Mouse (Mus musculus) hindbrain, postnatal 0 days (tissue): ENCODE measurements around the gene Fbxo3. TPM values are rescaled to one million over a fixed set of nuclear protein-coding genes. Genes with fewer than 3 reads are reported as not detected.
A peak's percentile ranks its signal among the peaks of the same experiment; 100 is the strongest.
"Not testable (repeated sequence)": the region's sequence is repeated elsewhere in the genome, so short reads cannot be mapped to it uniquely, and the experiment has no call there.

ENCODE experiments used
- ATAC-seq: fragments of 200-750 bp; cut with Nextera tagmentation; 2 replicates; pipeline ENCODE4 v1.8.0; 2017; ENCODE audit warnings: mild to moderate bottlenecking, moderate TSS enrichment, moderate library complexity
- DNase-seq: peaks from one replicate; pipeline ENCODE4 v3.0.0-alpha.2; 2015; ENCODE audit warnings: low spot score
- H3K27ac ChIP-seq: fragments of 300-500 bp; sonication (generic); 2 replicates; pipeline ENCODE4 v1.5.1; 2014; ENCODE audit warnings: mild to moderate bottlenecking
- H3K27me3 ChIP-seq: fragments of 300-500 bp; sonication (generic); 2 replicates; pipeline ENCODE4 v1.6.1; 2014; ENCODE audit warnings: low read length, mixed read lengths; ENCODE audit not compliant: insufficient read depth
- H3K36me3 ChIP-seq: fragments of 300-500 bp; sonication (generic); 2 replicates; pipeline ENCODE4 v1.6.1; 2014; ENCODE audit warnings: low read length, mixed read lengths; ENCODE audit not compliant: insufficient read depth
- H3K4me1 ChIP-seq: fragments of 300-500 bp; sonication (generic); 2 replicates; pipeline ENCODE4 v1.6.1; 2014; ENCODE audit warnings: antibody characterized with exemption, low read length, mixed read lengths; ENCODE audit not compliant: insufficient read depth
- H3K4me2 ChIP-seq: fragments of 300-500 bp; sonication (generic); 2 replicates; pipeline ENCODE4 v1.6.1; 2014; ENCODE audit warnings: low read depth, mild to moderate bottlenecking, low read length, moderate library complexity, mixed read lengths
- H3K4me3 ChIP-seq: fragments of 300-500 bp; sonication (generic); 2 replicates; pipeline ENCODE4 v1.5.1; 2014; ENCODE audit warnings: low read length
- H3K9ac ChIP-seq: fragments of 300-500 bp; sonication (generic); replicated peaks from 2 replicates; pipeline ENCODE4 v1.6.1; 2014; ENCODE audit warnings: mild to moderate bottlenecking, low read length, moderate library complexity, mixed read lengths
- H3K9me3 ChIP-seq: fragments of 300-500 bp; sonication (generic); 2 replicates; pipeline ENCODE4 v1.6.1; 2016; ENCODE audit warnings: low read length, mixed read lengths
- CTCF ChIP-seq: IDR thresholded peaks from 2 replicates; pipeline ENCODE4 v1.5.1; 2016; ENCODE audit warnings: antibody characterized with exemption, control low read depth, low read depth
- WGBS: fragments of 180-500 bp; shearing (Covaris S2); extraction: QIAGEN DNeasy Blood & Tissue Kit; methylation state at CpG from one replicate; pipeline ENCODE4 v1.1.7; 2014; 5-methylcytosine and 5-hydroxymethylcytosine counted together
- polyA plus RNA-seq: library from polyadenylated mRNA; unstranded; fragments of >200 nt; fragmentation: Nextera tagmentation; extraction: Ambion mirVana; gene quantifications from 2 replicates; pipeline ENCODE4 v1.2.1, GENCODE M21; 2015
- total RNA-seq: library from RNA; depleted of rRNA; stranded (reverse); fragments of >200 nt; gene quantifications from 2 replicates; pipeline ENCODE4 v1.2.3, GENCODE M21; 2014

Fbxo3 gene
- total and polyA plus RNA-seq, 2 experiments from 2014 or later: 65.1 to 70.6 TPM

DNA sequence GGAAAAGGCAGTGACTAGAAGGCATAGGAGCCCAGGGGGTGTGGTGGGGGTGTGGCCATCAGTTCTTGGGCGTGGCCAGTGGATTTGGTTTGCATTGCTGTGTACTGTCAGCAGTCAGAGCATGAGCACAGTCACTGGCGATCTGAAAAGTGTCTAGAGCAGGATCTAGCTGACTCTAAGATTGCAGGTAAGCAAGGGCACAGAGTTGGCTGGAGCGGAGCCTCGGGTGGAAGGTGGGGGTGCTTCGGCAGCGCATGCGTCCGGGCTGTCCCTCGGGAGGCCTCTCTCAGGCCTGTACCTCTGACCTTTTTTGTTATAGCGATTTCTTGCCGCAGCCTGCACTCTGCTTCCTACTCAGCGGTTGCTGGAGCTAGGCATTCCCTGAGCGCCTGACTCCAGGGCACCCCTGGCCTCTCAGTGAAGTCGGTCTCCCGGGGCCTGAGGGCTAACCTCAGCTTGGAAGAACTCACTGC lies 68.3 kb downstream of the Fbxo3 start, which contains the start of gene Cd59a:
Cd59a (plus strand) TSS at position 61 of the 473 bp plus-strand sequence.
- WGBS: 3% methylated on average over 15 of the region's 15 CpGs
- DNase-seq (peak; percentile 77), ATAC-seq (peak; percentile 89)
- Histone ChIP-seq H3K27me3 (no peaks in the 10 kb centered on the region), H3K9ac (peak within 1 kb of the TSS; percentile 36), H3K27ac (peak within 1 kb of the TSS; percentile 75), H3K4me3 (peak within 1 kb of the TSS; percentile 40), H3K9me3 (no peaks in the 10 kb centered on the region), H3K4me1 (no peaks in the 10 kb centered on the region; the same call in 1 of the 2 replicates), H3K4me2 (peak within 1 kb of the TSS; percentile 58), H3K36me3 (no peaks in the 10 kb centered on the region)
- no peak for TF ChIP-seq CTCF

DNA sequence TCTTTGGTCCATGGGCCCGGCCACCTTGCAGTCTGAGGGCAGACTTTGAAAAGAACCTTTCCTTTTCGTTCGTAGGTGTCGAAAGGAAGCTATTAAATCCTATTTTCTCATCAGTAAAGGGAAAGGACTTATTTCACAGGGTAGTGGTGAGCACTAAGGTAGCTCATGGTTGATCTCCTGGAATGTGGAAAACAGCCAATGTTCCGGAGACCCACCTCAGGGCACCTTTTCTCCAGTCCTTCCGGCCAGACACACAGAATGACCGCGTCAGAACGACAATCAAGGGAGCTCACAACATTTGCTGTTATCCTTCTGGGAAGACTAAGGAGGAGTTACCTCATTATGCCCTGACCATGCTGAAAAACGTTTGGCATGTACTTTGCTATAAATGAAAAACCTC lies 68.7 kb downstream of the Fbxo3 start:
- no peak for DNase-seq
- Histone ChIP-seq H3K4me1 (no peaks in the 10 kb centered on the region; the same call in 1 of the 2 replicates), H3K4me3 (peak overlapping the region; percentile 40), H3K27ac (peak overlapping the region; percentile 75), H3K9ac (peak overlapping the region; percentile 36), H3K27me3 (no peaks in the 10 kb centered on the region), H3K36me3 (no peaks in the 10 kb centered on the region), H3K4me2 (peak overlapping the region; percentile 58), H3K9me3 (no peaks in the 10 kb centered on the region)
- no peak for ATAC-seq
- WGBS: 42% methylated on average over 10 of the region's 10 CpGs
- no peak for TF ChIP-seq CTCF

GRCm38 (mm10) chr2:104096796-104097195 lies 69.3 kb downstream of the Fbxo3 start:
- not testable (repeated sequence) for H3K4me2 ChIP-seq, ATAC-seq, DNase-seq, H3K9me3 ChIP-seq, H3K9ac ChIP-seq, H3K27me3 ChIP-seq, H3K36me3 ChIP-seq, H3K27ac ChIP-seq, H3K4me1 ChIP-seq, H3K4me3 ChIP-seq
- 69% methylated on average over 1 of the region's 1 CpGs for WGBS

GRCm38 (mm10) chr2:104097396-104097795 lies 69.9 kb downstream of the Fbxo3 start:
- H3K27ac ChIP-seq, H3K9me3 ChIP-seq, ATAC-seq, H3K4me3 ChIP-seq, DNase-seq, H3K9ac ChIP-seq, H3K27me3 ChIP-seq, H3K4me2 ChIP-seq, H3K36me3 ChIP-seq, H3K4me1 ChIP-seq: not testable (repeated sequence)
- WGBS: 95% methylated on average over 4 of the region's 4 CpGs

GRCm38 (mm10) chr2:104098529-104099230 lies 71.2 kb downstream of the Fbxo3 start:
- no peaks in the 10 kb centered on the region; the same call in 1 of the 2 replicates for H3K4me1 ChIP-seq
- DNase-seq: no peak
- no peak overlapping the region for H3K27ac ChIP-seq
- 49% methylated on average over 3 of the region's 3 CpGs for WGBS
- H3K4me2 ChIP-seq: no peak overlapping the region
- no peak for TF ChIP-seq CTCF
- H3K36me3 ChIP-seq: no peaks in the 10 kb centered on the region
- H3K9me3 ChIP-seq: no peaks in the 10 kb centered on the region
- no peak overlapping the region for H3K9ac ChIP-seq
- H3K27me3 ChIP-seq: no peaks in the 10 kb centered on the region
- no peak overlapping the region for H3K4me3 ChIP-seq
- ATAC-seq: no peak

DNA sequence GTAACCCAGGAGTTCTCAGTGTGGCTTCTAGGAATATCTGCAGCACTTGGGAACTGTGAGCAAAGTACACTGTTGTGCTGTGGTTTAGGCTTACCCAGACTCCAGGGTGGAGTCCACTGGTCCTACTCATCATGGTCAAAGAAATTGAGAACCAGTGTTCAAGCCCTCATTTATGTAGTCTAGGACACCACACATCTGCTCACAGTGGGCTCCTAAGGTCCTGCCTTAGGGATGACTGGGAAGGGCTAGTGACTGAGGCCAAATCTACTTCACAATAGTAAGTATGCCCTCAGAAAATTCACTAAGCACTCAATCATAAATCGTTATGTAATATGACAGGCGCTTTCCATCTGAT lies 71.7 kb downstream of the Fbxo3 start:
- no peak overlapping the region for H3K27ac ChIP-seq
- 96% methylated on average over 2 of the region's 2 CpGs for WGBS

DNA sequence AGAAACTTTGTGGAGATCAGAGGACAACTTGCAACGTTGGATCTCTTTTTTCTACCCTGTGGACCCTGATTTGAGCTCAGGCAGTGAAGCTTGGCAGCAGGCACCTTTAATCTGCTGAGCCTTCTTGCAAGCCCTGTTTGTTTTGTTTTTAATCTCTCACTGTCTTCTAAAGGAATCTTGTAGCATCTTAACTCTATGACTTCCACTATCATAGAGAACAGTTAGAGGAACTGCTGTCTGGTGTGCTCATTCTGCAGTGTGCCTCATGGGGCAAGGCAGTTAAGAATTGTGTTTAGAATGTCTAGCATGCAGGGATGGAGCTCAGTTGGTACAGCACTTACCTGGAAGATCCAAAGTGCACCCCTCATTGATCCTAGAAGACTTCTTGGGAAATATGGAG lies 72.4 kb downstream of the Fbxo3 start:
- Histone ChIP-seq H3K27ac (no peak overlapping the region), H3K36me3 (no peaks in the 10 kb centered on the region), H3K9ac (no peak overlapping the region), H3K27me3 (no peaks in the 10 kb centered on the region), H3K4me1 (no peaks in the 10 kb centered on the region; the same call in 1 of the 2 replicates), H3K4me2 (no peak overlapping the region), H3K9me3 (no peaks in the 10 kb centered on the region), H3K4me3 (no peak overlapping the region)
- ATAC-seq (no peak), DNase-seq (no peak)
- TF ChIP-seq CTCF: no peak
- 54% methylated on average over 1 of the region's 1 CpGs for WGBS

More for the DNA sequence above, 71.7 kb downstream of the Fbxo3 start:
- no peaks in the 10 kb centered on the region for H3K36me3 ChIP-seq
- no peak for TF ChIP-seq CTCF
- no peak overlapping the region for H3K4me2 ChIP-seq
- H3K4me3 ChIP-seq: no peak overlapping the region
- no peaks in the 10 kb centered on the region for H3K27me3 ChIP-seq
- no peaks in the 10 kb centered on the region; the same call in 1 of the 2 replicates for H3K4me1 ChIP-seq
- no peaks in the 10 kb centered on the region for H3K9me3 ChIP-seq
- no peak for ATAC-seq
- H3K9ac ChIP-seq: no peak overlapping the region
- DNase-seq: no peak
